Mouse (Mus musculus) small intestine, adult 2 months (tissue): Measurements from ENCODE around the gene Cadps2.

Experiments used
- CTCF ChIP-seq: fragments of 200-500 bp; IDR thresholded peaks from 2 replicates; pipeline ENCODE4 v1.5.1; 2012; ENCODE audit warnings: low read depth, mild to moderate bottlenecking, control low read depth, inconsistent platforms, low read length, moderate library complexity, mixed read lengths; ENCODE audit not compliant: insufficient replicate concordance, insufficient read length; ENCODE audit errors: extremely low read depth
- POLR2A ChIP-seq: fragments of 200-500 bp; IDR thresholded peaks from 2 replicates; pipeline ENCODE4 v1.6.1; 2012; ENCODE audit warnings: low read depth, mild to moderate bottlenecking, control low read depth, inconsistent platforms, low read length, moderate library complexity

GRCm38 (mm10) chr6:23837127-23837526, 2.1 kb downstream of the Cadps2 start:
- no peak for TF ChIP-seq CTCF
- TF ChIP-seq POLR2A: no peak
